Mouse (Mus musculus): ENCODE data around the gene Wdr54.

The Wdr54 gene

GRCm38 (mm10) chr6:83104158-83104557 is 52.0 kb downstream of the Wdr54 start:
- no peak for DNase-seq (ENCODE audit: low spot score)

- no peak for DNase-seq (ENCODE audit: low spot score)
Observed at GRCm38 (mm10) chr6:83103130-83103650, 53.0 kb downstream of the Wdr54 start.

- DNase-seq (ENCODE audit: low spot score): peak; percentile 61
Observed at GRCm38 (mm10) chr6:83101688-83102556, 54.3 kb downstream of the Wdr54 start.

- DNase-seq (ENCODE audit: low spot score): peak; percentile 89
Observed at GRCm38 (mm10) chr6:83101316-83101687, 54.9 kb downstream of the Wdr54 start, which contains the start of the genes Ccdc142 and Gm42688. TSS of gene Ccdc142 (plus strand) at chr6:83101601. TSS of gene Gm42688 (plus strand) at chr6:83101617.
